Mouse (Mus musculus): ENCODE results near the gene Arl4a. TPM values are rescaled to one million over a fixed set of nuclear protein-coding genes. Genes with fewer than 3 reads are reported as not detected.

Gene Arl4a
- polyA plus RNA-seq, 1 experiment from 2014 or later: 90.7 TPM

DNA sequence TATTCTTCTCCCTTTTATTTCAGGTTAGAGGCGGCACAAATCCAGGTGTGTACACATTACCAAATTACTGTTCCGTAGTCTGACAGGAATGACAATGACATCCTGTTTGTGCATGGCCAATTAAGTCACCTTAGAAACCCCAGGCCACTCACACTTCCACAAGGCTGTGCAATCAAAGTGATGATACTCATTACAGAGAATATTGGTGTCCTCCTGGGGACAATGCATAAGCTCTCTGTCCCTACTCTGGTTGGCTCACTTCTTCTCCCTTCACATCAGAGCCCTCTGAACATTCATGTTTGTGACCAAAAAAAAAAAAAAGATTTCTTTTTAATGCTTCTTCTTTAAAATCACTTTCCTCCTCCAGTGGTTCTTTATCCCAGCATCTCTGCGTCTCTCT is 10.0 kb downstream of the Arl4a start:
- H3K27me3 ChIP-seq: no peaks in the 10 kb centered on the region
- H3K36me3 ChIP-seq: no peaks in the 10 kb centered on the region
- no peaks in the 10 kb centered on the region for H3K4me1 ChIP-seq
- H3K9me3 ChIP-seq (replicated peaks): 0 out of 2 replicates have a peak, but pooled peaks cover 3% of the 10 kb centered on the region
- ATAC-seq (ENCODE audit: low FRiP score): no peak
- no peak overlapping the region for H3K4me3 ChIP-seq
- H3K9ac ChIP-seq: no peak overlapping the region
- 90% methylated on average over 3 of the region's 3 CpGs for whole genome bisulfite sequencing
- H3K27ac ChIP-seq: no peak overlapping the region
- no peak overlapping the region for H3K4me2 ChIP-seq (replicated peaks)

DNA sequence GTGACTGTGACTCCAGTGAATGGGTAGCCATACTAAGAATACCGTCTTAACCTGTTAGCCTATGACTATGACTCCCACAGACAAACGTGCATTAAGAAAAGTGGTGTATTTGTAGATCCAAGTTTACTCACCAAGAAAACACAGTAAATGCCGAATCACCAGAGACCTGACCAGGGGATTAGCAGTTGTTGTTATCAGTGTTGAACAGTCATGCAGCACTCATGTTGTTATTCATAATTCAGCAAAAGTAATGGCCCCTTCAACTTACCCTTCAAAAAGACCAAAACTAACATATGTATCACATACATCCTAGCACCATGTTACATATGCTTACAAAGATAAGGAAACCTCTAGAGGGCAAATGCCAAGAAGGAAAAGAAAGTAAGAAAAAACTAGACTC is 10.4 kb downstream of the Arl4a start:
- no peak overlapping the region for H3K9ac ChIP-seq
- no peaks in the 10 kb centered on the region for H3K36me3 ChIP-seq
- no peak overlapping the region for H3K4me2 ChIP-seq (replicated peaks)
- 92% methylated on average over 3 of the region's 3 CpGs for WGBS
- no peak for ATAC-seq (ENCODE audit: low FRiP score)
- 0 out of 2 replicates have a peak, but pooled peaks cover 3% of the 10 kb centered on the region for H3K9me3 ChIP-seq (replicated peaks)
- no peak overlapping the region for H3K27ac ChIP-seq
- H3K4me1 ChIP-seq: no peaks in the 10 kb centered on the region
- no peaks in the 10 kb centered on the region for H3K27me3 ChIP-seq
- H3K4me3 ChIP-seq: no peak overlapping the region

DNA sequence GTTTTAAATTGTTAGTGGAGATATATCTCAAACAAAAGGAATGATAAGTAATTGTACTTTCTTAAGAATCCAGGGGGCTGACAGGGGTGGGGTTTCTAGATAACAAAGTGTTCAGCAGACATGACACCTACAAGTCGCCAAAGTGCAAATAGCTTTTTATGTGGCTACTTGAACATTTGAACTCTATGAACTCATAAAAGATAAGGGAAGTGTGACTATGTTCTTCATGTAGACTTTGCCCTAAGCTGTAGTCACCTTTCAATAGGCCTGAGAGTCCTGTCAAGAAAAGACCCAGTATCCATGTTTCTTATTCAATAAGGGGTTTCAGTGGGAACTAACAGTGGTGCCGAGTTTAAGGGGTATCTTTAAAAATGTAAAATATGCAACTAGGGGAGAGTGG is 13.9 kb downstream of the Arl4a start:
- no peak for ATAC-seq (ENCODE audit: low FRiP score)
- WGBS: 88% methylated on average over 2 of the region's 2 CpGs
- no peaks in the 10 kb centered on the region for H3K9me3 ChIP-seq (replicated peaks)
- no peaks in the 10 kb centered on the region for H3K27me3 ChIP-seq
- H3K4me1 ChIP-seq: no peaks in the 10 kb centered on the region
- no peak overlapping the region for H3K27ac ChIP-seq
- H3K9ac ChIP-seq: no peak overlapping the region
- H3K4me3 ChIP-seq: no peak overlapping the region
- no peaks in the 10 kb centered on the region for H3K36me3 ChIP-seq
- H3K4me2 ChIP-seq (replicated peaks): no peak overlapping the region

DNA sequence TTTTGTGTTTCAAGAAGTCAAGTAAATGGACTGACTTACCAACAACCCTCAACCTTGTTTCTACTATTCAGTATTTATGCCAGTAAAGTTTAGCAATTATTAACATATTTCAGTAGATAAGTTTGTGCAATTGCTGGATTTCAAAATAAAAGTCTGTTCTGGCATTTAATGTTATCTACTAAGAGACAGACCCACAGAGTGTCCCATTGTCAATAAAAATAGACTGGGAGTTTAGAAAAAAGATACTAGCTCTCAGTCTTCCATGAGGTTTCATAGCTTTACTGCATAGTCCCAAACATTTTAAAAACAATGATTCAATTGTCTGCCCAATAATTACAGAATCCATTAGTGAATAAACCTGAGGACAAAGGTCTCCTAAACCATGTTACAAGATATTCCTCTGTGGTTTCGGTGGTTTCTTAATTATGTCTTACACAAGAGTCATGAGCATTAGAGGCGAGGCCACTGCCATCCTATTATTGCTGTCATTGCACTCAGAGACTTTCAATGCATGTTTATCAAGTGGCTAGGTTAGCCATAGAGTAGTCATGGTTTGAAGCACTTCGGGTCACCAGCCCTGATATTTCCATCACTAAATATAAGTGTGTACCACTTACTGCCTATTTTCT is 14.7 kb downstream of the Arl4a start:
- no peak overlapping the region for H3K4me2 ChIP-seq (replicated peaks)
- no peak for ATAC-seq (ENCODE audit: low FRiP score)
- WGBS: 84% methylated on average over 3 of the region's 3 CpGs
- H3K27me3 ChIP-seq: no peaks in the 10 kb centered on the region
- no peak overlapping the region for H3K4me3 ChIP-seq
- no peak overlapping the region for H3K27ac ChIP-seq
- H3K9ac ChIP-seq: no peak overlapping the region
- no peaks in the 10 kb centered on the region for H3K36me3 ChIP-seq
- no peaks in the 10 kb centered on the region for H3K4me1 ChIP-seq
- H3K9me3 ChIP-seq (replicated peaks): no peaks in the 10 kb centered on the region

DNA sequence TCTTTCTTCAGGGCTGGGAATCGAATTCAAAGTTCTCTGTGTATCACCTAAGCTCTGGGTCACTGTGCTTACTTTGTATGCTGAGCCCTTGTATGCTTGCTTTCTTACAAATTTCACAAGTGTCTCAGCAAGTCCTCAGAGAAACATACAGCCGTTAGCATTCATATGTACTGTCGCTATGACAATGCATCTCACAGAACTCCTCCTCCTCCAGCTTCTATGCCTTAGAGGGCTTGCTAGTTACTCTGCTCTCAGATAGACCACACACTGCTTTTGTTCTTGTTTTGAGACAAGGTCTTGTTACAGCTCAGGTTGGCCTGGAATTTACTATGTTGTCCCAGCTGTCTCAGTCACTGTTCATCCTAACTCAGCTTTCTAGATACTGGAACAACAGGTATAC is 15.5 kb downstream of the Arl4a start:
- Histone ChIP-seq H3K27me3 (no peaks in the 10 kb centered on the region), H3K27ac (no peak overlapping the region), H3K9ac (no peak overlapping the region), H3K4me1 (no peaks in the 10 kb centered on the region), H3K4me3 (no peak overlapping the region), H3K9me3 (replicated peaks) (no peaks in the 10 kb centered on the region), H3K36me3 (no peaks in the 10 kb centered on the region), H3K4me2 (replicated peaks) (no peak overlapping the region)
- 76% methylated on average over 3 of the region's 3 CpGs for WGBS
- no peak for ATAC-seq (ENCODE audit: low FRiP score)

DNA sequence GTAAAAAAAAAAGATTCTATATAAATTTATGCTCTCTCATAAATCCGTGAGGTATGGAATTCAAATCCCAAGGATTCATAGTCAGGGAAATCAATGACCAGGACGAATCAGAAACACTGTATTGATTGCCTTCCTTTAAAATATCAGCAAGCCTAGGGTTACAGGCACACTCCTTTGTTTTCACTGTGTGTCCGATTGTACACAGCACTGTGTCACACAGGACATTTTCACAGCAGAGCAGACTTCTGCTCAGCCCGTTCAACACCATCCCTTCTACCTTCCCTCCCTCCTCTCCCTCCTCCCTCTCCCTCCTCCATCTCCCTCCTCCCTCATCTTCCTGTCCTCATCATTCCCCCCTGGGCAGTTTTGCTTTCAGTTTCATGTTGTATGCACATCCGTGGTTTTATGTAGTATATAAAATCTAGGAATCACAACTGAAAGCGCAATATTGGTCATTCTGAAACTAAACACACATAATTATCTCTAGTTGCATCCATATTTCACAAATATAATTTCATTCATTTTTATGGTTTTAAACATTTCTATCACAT is 19.8 kb downstream of the Arl4a start:
- H3K4me3 ChIP-seq: no peak overlapping the region
- no peaks in the 10 kb centered on the region for H3K27me3 ChIP-seq
- no peaks in the 10 kb centered on the region for H3K9me3 ChIP-seq (replicated peaks)
- peaks cover 7% of the 10 kb centered on the region for H3K4me1 ChIP-seq
- H3K36me3 ChIP-seq: no peaks in the 10 kb centered on the region
- no peak overlapping the region for H3K4me2 ChIP-seq (replicated peaks)
- H3K27ac ChIP-seq: no peak overlapping the region
- 74% methylated on average over 6 of the region's 6 CpGs for WGBS
- H3K9ac ChIP-seq: no peak overlapping the region
- ATAC-seq (ENCODE audit: low FRiP score): no peak

DNA sequence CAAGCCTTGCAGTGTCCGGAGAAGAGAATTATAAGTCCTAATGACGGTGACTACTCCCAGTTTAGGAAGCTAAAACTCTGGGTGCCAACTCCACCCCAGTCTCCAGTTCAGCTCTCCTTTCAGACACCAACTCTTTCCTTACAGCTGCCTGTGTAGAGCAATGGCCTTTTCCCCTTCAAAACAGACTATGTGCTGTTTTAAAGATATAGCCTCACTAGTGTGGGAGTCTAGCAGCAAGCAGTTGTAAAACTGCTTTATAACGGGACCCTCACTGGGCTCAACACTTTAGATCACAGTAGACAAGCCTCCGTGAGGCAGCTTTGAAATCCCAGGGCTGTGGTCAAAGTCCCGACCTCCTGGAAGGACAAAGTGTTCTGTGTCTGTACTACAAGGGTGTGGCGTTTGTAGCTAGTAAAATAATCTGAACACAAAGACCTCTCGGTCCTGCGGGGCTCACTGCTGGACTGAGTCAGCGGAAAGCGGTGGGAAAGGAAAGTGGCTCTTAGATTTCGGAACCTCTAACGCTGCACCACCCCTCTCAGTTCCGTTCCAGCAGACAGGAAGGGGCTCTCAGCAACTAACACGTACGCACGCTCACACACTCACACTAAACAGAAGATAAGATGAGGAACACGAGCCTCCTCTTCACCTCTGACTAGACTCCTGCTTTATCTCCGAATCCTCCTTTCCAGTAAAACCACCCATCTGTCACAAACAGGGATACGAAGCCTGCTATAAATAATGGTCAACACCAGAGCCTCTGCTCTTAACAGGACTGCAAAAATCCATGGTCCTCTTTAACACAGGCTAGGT is 21.0 kb downstream of the Arl4a start:
- Histone ChIP-seq H3K4me1 (peaks cover 7% of the 10 kb centered on the region), H3K36me3 (no peaks in the 10 kb centered on the region), H3K4me2 (replicated peaks) (peak overlapping the region; percentile 39), H3K9ac (peak overlapping the region; percentile 38; the same call in 1 of the 2 replicates), H3K27me3 (no peaks in the 10 kb centered on the region), H3K4me3 (0 out of 2 replicates have a peak overlapping the region, but pooled peaks have one; percentile 7), H3K27ac (peak overlapping the region; percentile 44; the same call in 1 of the 2 replicates), H3K9me3 (replicated peaks) (no peaks in the 10 kb centered on the region)
- 42% methylated on average over 19 of the region's 19 CpGs for WGBS
- no peak; the same call in 1 of the 2 replicates for ATAC-seq (ENCODE audit: low FRiP score)

DNA sequence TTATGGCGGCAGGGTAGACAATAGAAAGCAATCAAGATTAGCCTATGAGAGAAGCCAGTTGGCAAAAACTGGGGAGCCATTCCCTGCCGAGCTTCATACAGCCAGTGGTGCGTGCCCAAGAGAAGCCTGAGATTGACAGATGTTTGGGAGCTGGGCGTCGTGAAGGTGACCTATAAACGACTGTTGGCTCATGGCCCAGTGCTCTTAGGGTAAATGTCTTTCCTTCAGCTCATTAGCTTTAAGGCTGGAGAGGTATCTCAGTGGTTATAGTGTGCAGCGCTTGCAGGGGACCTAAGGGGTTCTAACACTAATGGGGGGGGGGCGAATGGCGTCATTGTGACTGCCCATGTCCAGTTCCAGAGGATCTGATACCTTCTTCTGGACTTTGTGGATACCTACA is 21.8 kb downstream of the Arl4a start:
- no peaks in the 10 kb centered on the region for H3K36me3 ChIP-seq
- WGBS: 67% methylated on average over 9 of the region's 9 CpGs
- no peak overlapping the region for H3K4me3 ChIP-seq
- no peak overlapping the region for H3K4me2 ChIP-seq (replicated peaks)
- H3K4me1 ChIP-seq: peaks cover 7% of the 10 kb centered on the region
- H3K27ac ChIP-seq: no peak overlapping the region
- no peak for ATAC-seq (ENCODE audit: low FRiP score)
- H3K27me3 ChIP-seq: no peaks in the 10 kb centered on the region
- no peaks in the 10 kb centered on the region for H3K9me3 ChIP-seq (replicated peaks)
- H3K9ac ChIP-seq: no peak overlapping the region

DNA sequence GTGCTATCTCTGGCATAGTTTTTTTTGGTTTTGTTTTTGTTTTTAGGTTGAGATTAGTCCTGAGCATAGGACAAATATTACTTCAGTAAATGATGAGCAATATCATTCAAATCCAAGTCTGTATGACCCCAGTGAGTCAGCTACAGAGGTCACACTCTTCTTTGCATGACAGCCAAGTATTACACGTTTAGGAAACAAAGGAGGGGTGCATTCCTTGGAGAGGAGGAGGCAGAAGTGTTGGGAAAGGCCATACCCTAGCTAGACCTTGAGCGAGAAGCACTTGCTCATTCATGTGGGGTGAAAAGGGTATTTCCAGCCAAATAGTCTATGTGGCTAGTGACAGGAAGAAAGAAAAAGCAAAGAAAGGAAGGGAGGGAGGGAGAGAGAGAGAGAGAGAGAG is 28.0 kb downstream of the Arl4a start:
- Histone ChIP-seq H3K9me3 (replicated peaks) (no peaks in the 10 kb centered on the region), H3K4me2 (replicated peaks) (no peak overlapping the region), H3K9ac (no peak overlapping the region), H3K27ac (no peak overlapping the region), H3K36me3 (no peaks in the 10 kb centered on the region), H3K4me1 (no peaks in the 10 kb centered on the region), H3K4me3 (no peak overlapping the region), H3K27me3 (no peaks in the 10 kb centered on the region)
- WGBS: 55% methylated on average over 2 of the region's 2 CpGs
- no peak for ATAC-seq (ENCODE audit: low FRiP score)

DNA sequence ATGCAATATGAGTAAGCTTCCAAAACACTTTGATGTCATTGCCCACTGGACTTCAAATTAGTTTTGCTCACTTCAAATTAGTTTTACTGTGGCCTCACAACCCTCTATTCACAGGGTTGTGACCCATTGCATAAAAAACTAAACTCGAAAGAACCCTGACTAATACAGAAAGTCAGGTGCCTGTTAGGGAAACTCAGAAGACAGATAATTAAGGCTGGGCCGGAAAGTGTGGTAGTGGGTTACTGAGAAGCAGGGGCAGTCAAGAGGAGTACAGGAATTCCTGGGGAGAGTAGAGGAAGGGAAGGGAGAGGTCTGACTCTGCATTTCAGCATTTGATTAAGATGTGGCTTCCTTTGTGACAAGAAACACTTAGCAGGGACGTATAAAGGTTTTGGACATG is 29.4 kb downstream of the Arl4a start:
- no peak overlapping the region for H3K4me3 ChIP-seq
- no peak for ATAC-seq (ENCODE audit: low FRiP score)
- no peaks in the 10 kb centered on the region for H3K27me3 ChIP-seq
- H3K4me1 ChIP-seq: no peaks in the 10 kb centered on the region
- H3K36me3 ChIP-seq: no peaks in the 10 kb centered on the region
- no peak overlapping the region for H3K9ac ChIP-seq
- no peak overlapping the region for H3K27ac ChIP-seq
- H3K9me3 ChIP-seq (replicated peaks): no peaks in the 10 kb centered on the region
- H3K4me2 ChIP-seq (replicated peaks): no peak overlapping the region
- whole genome bisulfite sequencing: 69% methylated on average over 3 of the region's 3 CpGs

DNA sequence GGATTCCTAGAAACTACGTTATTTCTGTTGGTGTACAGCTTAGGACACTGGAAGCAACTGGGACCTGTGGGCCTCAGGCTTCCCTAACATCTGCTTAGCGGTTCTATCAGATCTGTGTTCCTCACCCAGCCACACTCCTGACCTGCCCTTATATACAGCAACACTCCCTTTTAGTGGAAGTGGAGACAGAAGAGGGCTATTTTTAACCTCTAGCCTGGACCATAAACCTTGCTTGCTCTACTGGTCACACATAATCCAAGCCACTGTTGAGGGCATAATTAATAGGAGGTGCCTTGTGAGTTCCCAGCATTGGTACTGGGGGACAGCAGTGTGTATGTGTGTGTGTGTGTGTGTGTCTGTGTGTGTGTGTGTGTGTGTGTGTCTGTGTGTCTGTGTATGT is 33.1 kb downstream of the Arl4a start:
- H3K9me3 ChIP-seq (replicated peaks): no peaks in the 10 kb centered on the region
- no peak for ATAC-seq (ENCODE audit: low FRiP score)
- 80% methylated on average over 2 of the region's 2 CpGs for WGBS
- no peak overlapping the region for H3K9ac ChIP-seq
- no peaks in the 10 kb centered on the region for H3K36me3 ChIP-seq
- no peak overlapping the region for H3K4me3 ChIP-seq
- H3K27me3 ChIP-seq: no peaks in the 10 kb centered on the region
- no peak overlapping the region for H3K27ac ChIP-seq
- no peaks in the 10 kb centered on the region for H3K4me1 ChIP-seq
- H3K4me2 ChIP-seq (replicated peaks): no peak overlapping the region

DNA sequence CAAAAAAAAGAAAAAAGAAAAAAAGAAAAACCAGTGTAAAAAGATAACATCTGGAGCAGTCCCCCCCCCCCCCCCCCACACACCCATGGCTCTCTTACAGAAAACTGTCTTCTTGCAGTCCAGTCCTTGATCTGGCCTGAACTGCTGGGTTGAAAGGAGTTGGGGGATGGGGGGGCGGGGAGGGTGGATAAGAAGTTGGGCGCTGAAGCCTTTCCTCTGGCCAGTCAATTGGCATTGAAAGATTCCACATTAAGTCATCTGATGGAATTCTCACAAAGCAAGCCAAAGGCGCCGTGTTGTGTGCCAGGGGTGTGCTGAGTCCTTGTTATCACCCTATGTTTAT is 39.0 kb downstream of the Arl4a start:
- ATAC-seq (ENCODE audit: low FRiP score): no peak
- Histone ChIP-seq H3K27me3 (no peaks in the 10 kb centered on the region), H3K9me3 (replicated peaks) (no peaks in the 10 kb centered on the region), H3K9ac (no peak overlapping the region), H3K4me1 (peaks cover 5% of the 10 kb centered on the region), H3K27ac (no peak overlapping the region), H3K4me3 (no peak overlapping the region), H3K36me3 (no peaks in the 10 kb centered on the region), H3K4me2 (replicated peaks) (no peak overlapping the region)
- 42% methylated on average over 4 of the region's 4 CpGs for WGBS

Measured in hindbrain, embryonic 12.5 days (tissue).